In the genomic region with DNA sequence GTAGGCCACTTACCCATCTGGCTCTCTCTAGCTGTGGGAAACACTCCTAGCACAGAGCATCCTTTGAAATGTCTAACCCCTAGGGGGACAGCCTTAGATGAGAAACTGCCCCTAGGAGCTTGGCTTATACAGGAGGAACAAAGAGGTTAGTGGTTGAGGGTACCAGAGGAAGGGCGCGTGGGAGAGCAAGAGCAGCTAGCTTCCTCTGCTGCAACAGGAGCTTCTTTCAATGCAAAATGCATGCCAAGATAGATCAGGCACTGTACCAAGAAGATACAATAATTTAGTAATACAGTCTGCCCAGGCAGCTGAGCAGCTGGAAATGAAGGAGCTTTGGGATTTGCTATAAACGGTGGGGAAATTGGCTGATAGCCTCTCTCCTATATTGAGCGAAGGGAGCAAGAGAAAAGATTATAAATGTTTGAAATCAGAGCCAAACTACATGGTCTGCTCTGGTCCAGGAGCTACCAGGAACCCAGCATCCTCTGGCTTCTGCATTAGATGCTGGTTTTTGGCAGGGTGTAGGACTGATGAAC, we compare ENCODE assay signal across 11 mouse cellular contexts.
DNase-seq lines count a peak whose midpoint lies in the region; ATAC-seq and TF ChIP-seq lines count a peak whose summit lies in the region.
"Had no signal": no experiment of that assay in that cellular context is flagged by ENCODE, and none has a peak within 500 bp of the region (broad histone marks: within the 10 kb centered on the region; RNA-seq: fewer than 3 reads in every experiment).

No protein-coding gene starts in this region.

- peak; percentile 55; the same call in 1 of the 2 replicates for ATAC-seq in midbrain, embryonic 13.5 days
- ATAC-seq in liver, postnatal 0 days: no peak
- ATAC-seq: liver, embryonic 12.5 days had no signal

- H3K4me1 ChIP-seq in midbrain, embryonic 13.5 days (replicated peaks): peaks cover 10% of the 10 kb centered on the region
- H3K4me1 ChIP-seq in midbrain, embryonic 10.5 days: peaks cover 3% of the 10 kb centered on the region; the same call in 1 of the 2 replicates
- no peaks in the 10 kb centered on the region for H3K4me1 ChIP-seq in liver, postnatal 0 days (ENCODE audit: insufficient read depth)
- H3K4me1 ChIP-seq: liver, embryonic 12.5 days had no signal

- H3K27ac ChIP-seq in midbrain, embryonic 13.5 days: peak overlapping the region; percentile 16; the same call in 1 of the 2 replicates
- no peak overlapping the region for H3K27ac ChIP-seq in midbrain, embryonic 10.5 days (replicated peaks)
- H3K27ac ChIP-seq in liver, postnatal 0 days (ENCODE audit: low read depth): no peak overlapping the region
- H3K27ac ChIP-seq: liver, embryonic 12.5 days had no signal

- 62% methylated on average over 4 of the region's 4 CpGs for WGBS in midbrain, embryonic 13.5 days
- 73% methylated on average over 4 of the region's 4 CpGs for WGBS in midbrain, embryonic 10.5 days
- WGBS in liver, postnatal 0 days (ENCODE audit: insufficient replicate concordance): 79% methylated on average over 4 of the region's 4 CpGs

- no peak overlapping the region for H3K4me2 ChIP-seq in midbrain, embryonic 13.5 days (replicated peaks)
- no peak overlapping the region for H3K4me2 ChIP-seq in liver, postnatal 0 days (ENCODE audit: low read depth, low read length)
- H3K4me2 ChIP-seq: heart, embryonic 11.5 days; liver, embryonic 12.5 days had no signal

- no peak overlapping the region for H3K9ac ChIP-seq in midbrain, embryonic 13.5 days (replicated peaks)
- H3K9ac ChIP-seq in liver, postnatal 0 days (replicated peaks): no peak overlapping the region
- H3K9ac ChIP-seq: liver, embryonic 12.5 days had no signal

- no peak for TF ChIP-seq EP300 in liver, postnatal 0 days (IDR thresholded peaks at IDR 0.05; ENCODE audit: low read depth)

- H3K36me3 ChIP-seq in midbrain, embryonic 13.5 days: no peaks in the 10 kb centered on the region
- no peaks in the 10 kb centered on the region for H3K36me3 ChIP-seq in midbrain, embryonic 10.5 days
- H3K36me3 ChIP-seq in liver, postnatal 0 days (replicated peaks; ENCODE audit: insufficient read depth, low read length): no peaks in the 10 kb centered on the region
- H3K36me3 ChIP-seq: liver, embryonic 12.5 days had no signal

- no peaks in the 10 kb centered on the region for H3K9me3 ChIP-seq in midbrain, embryonic 13.5 days
- H3K9me3 ChIP-seq in midbrain, embryonic 10.5 days (replicated peaks): no peaks in the 10 kb centered on the region
- no peaks in the 10 kb centered on the region for H3K9me3 ChIP-seq in liver, postnatal 0 days (ENCODE audit: low read length)

- no peaks in the 10 kb centered on the region for H3K27me3 ChIP-seq in midbrain, embryonic 13.5 days
- no peaks in the 10 kb centered on the region for H3K27me3 ChIP-seq in midbrain, embryonic 10.5 days (ENCODE audit: low read depth, poor library complexity, severe bottlenecking)
- no peaks in the 10 kb centered on the region for H3K27me3 ChIP-seq in liver, postnatal 0 days (ENCODE audit: insufficient read depth, low read length)
- H3K27me3 ChIP-seq: CH12.LX; liver, embryonic 12.5 days had no signal

- TF ChIP-seq CTCF in liver, postnatal 0 days (IDR thresholded peaks at IDR 0.05; ENCODE audit: low read depth): no peak

- no peak for DNase-seq in midbrain, embryonic 10.5 days (ENCODE audit: low spot score)
- peak; percentile 28 to 48 for DNase-seq in frontal cortex, postnatal 14 days (ENCODE audit: low spot score in 2 of 2)
- DNase-seq in left cerebral cortex, adult 18-20 months (ENCODE audit: low spot score in 2 of 2): peak; percentile 30 to 38
- peak; percentile 60 for DNase-seq in right cerebral cortex, postnatal 25 days
- no peak for DNase-seq in gastrocnemius, adult 8-10 months (ENCODE audit: low spot score in 2 of 2)
- no peak for DNase-seq in liver, postnatal 0 days
- no peak for DNase-seq in adrenal gland, adult (ENCODE audit: inconsistent age in 2 of 2, low spot score in 1 of 2)

- no peak overlapping the region for H3K4me3 ChIP-seq in midbrain, embryonic 13.5 days (replicated peaks)
- no peak overlapping the region for H3K4me3 ChIP-seq in midbrain, embryonic 10.5 days
- no peak overlapping the region for H3K4me3 ChIP-seq in liver, postnatal 0 days (ENCODE audit: low read depth, low read length)
- H3K4me3 ChIP-seq: liver, embryonic 12.5 days had no signal

Comparison
In these comparisons a context has a peak if more than half of its experiments do, and no peak if none do; other contexts are left out.
1. DNase-seq: peak in frontal cortex, postnatal 14 days (2 of 2), left cerebral cortex, adult 18-20 months (2 of 2) and right cerebral cortex, postnatal 25 days (single experiment); none in midbrain, embryonic 10.5 days (single experiment), gastrocnemius, adult 8-10 months (0 of 2), liver, postnatal 0 days (single experiment) and adrenal gland, adult (0 of 2).